Mouse (Mus musculus) liver, postnatal 0 days (tissue): ENCODE results near the gene Pik3cd.

Experiments used
- CTCF ChIP-seq: sonication (generic); IDR thresholded peaks from 2 replicates; pipeline ENCODE4 v1.5.1; 2016; ENCODE audit warnings: antibody characterized with exemption, low read depth
- EP300 ChIP-seq: IDR thresholded peaks from 2 replicates; pipeline ENCODE4 v1.6.1; 2016; ENCODE audit warnings: antibody characterized with exemption, low read depth, mild to moderate bottlenecking

DNA sequence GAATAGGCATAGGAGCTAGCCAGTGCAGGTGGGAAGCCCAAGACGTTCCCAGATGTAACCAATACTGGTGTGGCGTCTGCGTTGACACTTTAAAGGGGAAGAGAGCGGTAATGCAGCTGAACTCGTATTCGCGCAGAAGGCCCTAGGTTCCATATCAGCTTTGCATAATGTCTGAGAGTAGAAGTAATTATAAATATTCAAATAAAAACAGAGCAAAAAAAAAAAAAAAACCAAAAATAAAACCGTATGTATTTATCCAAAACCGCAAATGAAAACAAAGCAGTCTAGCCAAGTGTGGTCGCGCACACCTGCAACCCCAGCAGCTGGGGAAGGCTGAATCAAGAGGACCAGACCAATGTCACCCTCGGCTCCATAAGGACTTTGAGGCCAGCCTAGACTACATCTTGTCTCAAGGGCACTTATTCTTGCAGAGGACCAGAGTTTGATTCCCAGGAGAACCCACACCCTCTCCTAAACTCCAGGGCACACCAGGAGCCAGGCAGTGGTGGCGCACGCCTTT, 39.7 kb upstream of the Pik3cd start:
- TF ChIP-seq CTCF (no peak), EP300 (no peak)
